Mouse (Mus musculus): ENCODE results near the gene Crip1. TPM values are rescaled to one million over a fixed set of nuclear protein-coding genes. Genes with fewer than 3 reads are reported as not detected.

The Crip1 gene
- total RNA-seq, 1 experiment, result 173 TPM

- no peaks in the 10 kb centered on the region for H3K9me3 ChIP-seq (ENCODE audit: control insufficient read depth, insufficient read depth, low read depth, low read length)
- H3K4me3 ChIP-seq (ENCODE audit: insufficient read depth in 1 of 2, low read depth in 1 of 2, low read length in 2 of 2, poor library complexity in 1 of 2, severe bottlenecking in 1 of 2), result peak within 1 kb of the TSS; percentile 64 to 77
- DNase-seq (ENCODE audit: low read depth, low spot score), result peak; percentile 98
- peak within 1 kb of the TSS; percentile 92 for H3K27ac ChIP-seq (ENCODE audit: insufficient read depth, low read depth, low read length, poor library complexity, severe bottlenecking)
- H3K9ac ChIP-seq (ENCODE audit: insufficient read depth, low read depth, low read length, poor library complexity, severe bottlenecking), result peak within 1 kb of the TSS; percentile 84
- H3K36me3 ChIP-seq (ENCODE audit: control insufficient read depth, insufficient read depth, low read length, poor library complexity, severe bottlenecking), result peaks cover 12% of the 10 kb centered on the region; the same call in 1 of the 2 replicates
- in situ Hi-C loops (cut with MboI; ENCODE audit: low sequenced_read_pairs in 2 of 2, unreplicated experiment in 2 of 2), result no loop called here
- TF ChIP-seq MAFK (IDR thresholded peaks at IDR 0.05; ENCODE audit: insufficient read depth, low read depth, low read length), result no peak
- TF ChIP-seq ZC3H11A (IDR thresholded peaks at IDR 0.05; ENCODE audit: borderline replicate concordance, low read depth, low read length), result peak; percentile 58; the same call in 1 of the 2 replicates
- TF ChIP-seq ZNF384 (IDR thresholded peaks at IDR 0.05; ENCODE audit: low read depth, low read length), result no peak
- TF ChIP-seq HCFC1 (IDR thresholded peaks at IDR 0.05; ENCODE audit: borderline replicate concordance, insufficient read depth, low read length), result peak; percentile 66; the same call in 1 of the 2 replicates
- TF ChIP-seq CHD2 (IDR thresholded peaks at IDR 0.05; ENCODE audit: low read depth, low read length), result peak; percentile 87
- H3K4me1 ChIP-seq (ENCODE audit: control insufficient read depth in 2 of 2, insufficient read depth in 2 of 2, low read length in 2 of 2, poor library complexity in 1 of 2), result peaks cover 0 to 24% of the 10 kb centered on the region in 2 experiments; a peak in 3 of 4 replicates
Observed at GRCm38 (mm10) chr12:113155887-113156539, 9.9 kb downstream of the Crip1 start, which contains the start of gene Tedc1. Tedc1 (plus strand) TSS chr12:113156421.

- Histone ChIP-seq H3K9ac (ENCODE audit: insufficient read depth, low read depth, low read length, poor library complexity, severe bottlenecking) (peak overlapping the region; percentile 84), H3K36me3 (ENCODE audit: control insufficient read depth, insufficient read depth, low read length, poor library complexity, severe bottlenecking) (peaks cover 12% of the 10 kb centered on the region; the same call in 1 of the 2 replicates), H3K9me3 (ENCODE audit: control insufficient read depth, insufficient read depth, low read depth, low read length) (no peaks in the 10 kb centered on the region), H3K4me3 (ENCODE audit: insufficient read depth in 1 of 2, low read depth in 1 of 2, low read length in 2 of 2, poor library complexity in 1 of 2, severe bottlenecking in 1 of 2) (peak overlapping the region; percentile 64 to 77), H3K4me1 (ENCODE audit: control insufficient read depth in 2 of 2, insufficient read depth in 2 of 2, low read length in 2 of 2, poor library complexity in 1 of 2) (peaks cover 0 to 19% of the 10 kb centered on the region in 2 experiments; a peak in 2 of 4 replicates), H3K27ac (ENCODE audit: insufficient read depth, low read depth, low read length, poor library complexity, severe bottlenecking) (peak overlapping the region; percentile 92)
- in situ Hi-C loops (cut with MboI; ENCODE audit: low sequenced_read_pairs in 2 of 2, unreplicated experiment in 2 of 2), result no loop called here
- TF ChIP-seq HCFC1 (IDR thresholded peaks at IDR 0.05; ENCODE audit: borderline replicate concordance, insufficient read depth, low read length), result 0 out of 2 replicates have a peak, but pooled peaks have one; percentile 27
- no peak for TF ChIP-seq MAFK (IDR thresholded peaks at IDR 0.05; ENCODE audit: insufficient read depth, low read depth, low read length)
- DNase-seq (ENCODE audit: low read depth, low spot score), result peak; percentile 81
Observed at GRCm38 (mm10) chr12:113156540-113156929, 10.4 kb downstream of the Crip1 start.

DNA sequence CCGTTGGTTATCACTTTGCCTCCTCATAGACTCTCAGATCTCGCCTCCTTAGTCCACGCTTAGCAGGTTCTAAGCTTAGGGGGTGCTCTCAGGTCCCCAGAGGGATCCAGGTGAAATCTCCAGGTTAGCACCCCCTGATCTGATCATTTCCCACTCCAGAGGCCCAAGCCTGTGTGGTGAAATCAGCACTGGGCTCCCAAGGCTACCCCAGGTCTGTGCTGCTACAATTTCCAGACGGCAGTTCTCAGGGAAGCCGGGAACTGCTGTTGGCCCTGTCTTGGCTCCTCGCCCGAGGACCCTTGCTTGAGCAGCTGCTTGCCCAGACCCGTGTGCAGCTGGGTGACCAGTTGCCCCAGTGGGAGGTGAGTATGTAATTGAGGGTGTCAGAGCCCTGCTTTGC is 10.9 kb downstream of the Crip1 start:
- Histone ChIP-seq H3K9ac (ENCODE audit: insufficient read depth, low read depth, low read length, poor library complexity, severe bottlenecking) (peak overlapping the region; percentile 84), H3K36me3 (ENCODE audit: control insufficient read depth, insufficient read depth, low read length, poor library complexity, severe bottlenecking) (peaks cover 12% of the 10 kb centered on the region; the same call in 1 of the 2 replicates), H3K9me3 (ENCODE audit: control insufficient read depth, insufficient read depth, low read depth, low read length) (no peaks in the 10 kb centered on the region), H3K27ac (ENCODE audit: insufficient read depth, low read depth, low read length, poor library complexity, severe bottlenecking) (peak overlapping the region; percentile 50; the same call in 1 of the 2 replicates), H3K4me1 (ENCODE audit: control insufficient read depth in 2 of 2, insufficient read depth in 2 of 2, low read length in 2 of 2, poor library complexity in 1 of 2) (peaks cover 0 to 19% of the 10 kb centered on the region in 2 experiments; a peak in 2 of 4 replicates), H3K4me3 (ENCODE audit: insufficient read depth in 1 of 2, low read depth in 1 of 2, low read length in 2 of 2, poor library complexity in 1 of 2, severe bottlenecking in 1 of 2) (peak overlapping the region; percentile 64 to 77)
- no peak for TF ChIP-seq ZNF384 (IDR thresholded peaks at IDR 0.05; ENCODE audit: low read depth, low read length)
- TF ChIP-seq HCFC1 (IDR thresholded peaks at IDR 0.05; ENCODE audit: borderline replicate concordance, insufficient read depth, low read length), result no peak
- no peak for TF ChIP-seq MAFK (IDR thresholded peaks at IDR 0.05; ENCODE audit: insufficient read depth, low read depth, low read length)
- TF ChIP-seq ZC3H11A (IDR thresholded peaks at IDR 0.05; ENCODE audit: borderline replicate concordance, low read depth, low read length), result no peak
- no peak for TF ChIP-seq CHD2 (IDR thresholded peaks at IDR 0.05; ENCODE audit: low read depth, low read length)
- no peak for DNase-seq (ENCODE audit: low read depth, low spot score)
- in situ Hi-C loops (cut with MboI; ENCODE audit: low sequenced_read_pairs in 2 of 2, unreplicated experiment in 2 of 2), result no loop called here

GRCm38 (mm10) chr12:113157521-113157920 is 11.4 kb downstream of the Crip1 start:
- Histone ChIP-seq H3K4me3 (ENCODE audit: insufficient read depth in 1 of 2, low read depth in 1 of 2, low read length in 2 of 2, poor library complexity in 1 of 2, severe bottlenecking in 1 of 2) (peak overlapping the region in 1 of 2 experiments; percentile 64; a peak in 2 of 4 replicates), H3K36me3 (ENCODE audit: control insufficient read depth, insufficient read depth, low read length, poor library complexity, severe bottlenecking) (peaks cover 14% of the 10 kb centered on the region; the same call in 1 of the 2 replicates), H3K4me1 (ENCODE audit: control insufficient read depth in 2 of 2, insufficient read depth in 2 of 2, low read length in 2 of 2, poor library complexity in 1 of 2) (peaks cover 0 to 18% of the 10 kb centered on the region in 2 experiments; a peak in 2 of 4 replicates), H3K27ac (ENCODE audit: insufficient read depth, low read depth, low read length, poor library complexity, severe bottlenecking) (no peak overlapping the region), H3K9me3 (ENCODE audit: control insufficient read depth, insufficient read depth, low read depth, low read length) (no peaks in the 10 kb centered on the region), H3K9ac (ENCODE audit: insufficient read depth, low read depth, low read length, poor library complexity, severe bottlenecking) (no peak overlapping the region)
- in situ Hi-C loops (cut with MboI; ENCODE audit: low sequenced_read_pairs in 2 of 2, unreplicated experiment in 2 of 2), result no loop called here
- no peak for DNase-seq (ENCODE audit: low read depth, low spot score)
- TF ChIP-seq MAFK (IDR thresholded peaks at IDR 0.05; ENCODE audit: insufficient read depth, low read depth, low read length) (no peak), HCFC1 (IDR thresholded peaks at IDR 0.05; ENCODE audit: borderline replicate concordance, insufficient read depth, low read length) (no peak), ZC3H11A (IDR thresholded peaks at IDR 0.05; ENCODE audit: borderline replicate concordance, low read depth, low read length) (no peak), ZNF384 (IDR thresholded peaks at IDR 0.05; ENCODE audit: low read depth, low read length) (no peak), CHD2 (IDR thresholded peaks at IDR 0.05; ENCODE audit: low read depth, low read length) (no peak)

Measured in ES-E14 (cell line).